Mouse (Mus musculus) embryonic fibroblast, embryonic 13.5 days (primary cell): ENCODE measurements around the gene Wbp2nl.

Experiments used
- CTCF ChIP-seq: IDR thresholded peaks from 2 replicates; pipeline ENCODE4 v1.5.1; 2011; ENCODE audit warnings: mild to moderate bottlenecking, control low read depth, low read length, moderate library complexity, borderline replicate concordance; ENCODE audit not compliant: insufficient read depth
- POLR2A ChIP-seq: IDR thresholded peaks from 2 replicates; pipeline ENCODE4 v1.6.1; 2011; ENCODE audit warnings: low read depth, mild to moderate bottlenecking, control low read depth, low read length, moderate library complexity

GRCm38 (mm10) chr15:82338593-82339112, 39.9 kb downstream of the Wbp2nl start, which contains the start of the genes Naga, Pheta2 and Smdt1:
- TF ChIP-seq POLR2A (peak; percentile 57; the same call in 1 of the 2 replicates), CTCF (no peak)
